Mouse (Mus musculus) mouse trophoblast stem cell (cell line): ENCODE data around the gene Cnot6l.

Experiments
- in situ Hi-C, 2 experiments: fragments of 300-500 bp; cut with MseI, MboI; formaldehyde crosslinking; loops; 2 replicates in 1 of 2; 3 replicates in 1 of 2; pipeline ENCODE4 v1.15.1; 2025

The Cnot6l gene

GRCm38 (mm10) chr5:96161578-96162398 is 2.2 kb downstream of the Cnot6l start:
- in situ Hi-C loops, result no loop called here

GRCm38 (mm10) chr5:96161263-96161577 is 2.8 kb downstream of the Cnot6l start:
- in situ Hi-C loops, result no loop called here

DNA sequence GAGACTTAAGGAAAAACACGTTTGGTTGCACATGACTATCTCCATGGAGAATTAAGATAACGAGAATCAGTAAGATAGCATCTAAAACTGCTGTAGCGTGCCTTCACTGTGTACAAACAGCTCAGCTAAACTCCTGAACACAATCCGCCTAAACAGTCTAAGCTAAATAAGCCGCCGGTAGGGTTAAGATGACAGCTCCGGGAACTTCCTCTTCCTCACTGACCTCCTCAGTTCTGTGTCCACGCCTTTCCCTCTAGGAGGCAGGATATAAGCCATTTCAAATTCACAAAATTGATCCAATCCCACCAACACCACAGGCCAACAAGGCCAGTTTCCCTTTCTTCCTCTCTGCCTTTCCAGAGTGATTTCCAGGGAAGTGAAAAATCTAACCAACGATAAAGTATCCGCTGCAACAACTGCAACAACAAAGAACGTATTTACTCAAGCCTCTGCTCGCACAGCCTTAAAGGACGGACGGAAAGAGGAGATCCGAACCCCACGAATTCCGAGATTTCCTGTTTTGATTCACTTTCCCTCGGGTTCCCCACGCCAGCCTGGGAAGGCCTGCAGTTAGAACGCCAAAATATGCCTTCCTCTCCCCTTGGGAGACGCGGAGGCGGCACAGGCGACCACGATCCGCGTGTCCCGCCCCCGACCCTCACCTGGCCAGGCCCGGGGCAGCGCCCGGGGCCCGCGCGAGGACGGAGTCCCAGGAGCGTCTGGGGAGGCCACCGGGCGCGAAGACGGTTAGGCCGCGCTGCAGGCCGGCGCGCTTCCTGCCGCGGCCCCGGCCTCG is 3.3 kb downstream of the Cnot6l start:
- in situ Hi-C loops, result no loop called here

DNA sequence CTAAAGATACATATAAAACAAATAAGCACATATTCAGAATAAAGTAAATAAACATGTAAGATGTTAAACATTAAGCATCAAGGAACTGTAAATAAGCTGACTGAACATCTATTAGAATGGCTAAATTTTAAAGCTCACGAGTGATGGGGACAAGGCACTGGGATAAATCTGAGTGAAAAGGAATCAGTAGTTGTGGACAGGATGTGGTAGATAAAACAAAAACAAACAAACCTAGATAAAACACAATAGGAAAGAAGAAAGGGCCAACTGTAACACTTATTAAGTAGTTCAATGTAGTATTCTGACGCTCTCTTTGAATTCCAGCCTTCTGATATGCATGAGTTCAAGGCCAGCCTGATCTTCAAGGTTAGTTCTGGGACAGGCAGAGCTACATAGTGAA is 21.6 kb downstream of the Cnot6l start:
- in situ Hi-C loops, result no loop called here

GRCm38 (mm10) chr5:96130683-96131082 is 33.3 kb downstream of the Cnot6l start:
- in situ Hi-C loops, result no loop called here

DNA sequence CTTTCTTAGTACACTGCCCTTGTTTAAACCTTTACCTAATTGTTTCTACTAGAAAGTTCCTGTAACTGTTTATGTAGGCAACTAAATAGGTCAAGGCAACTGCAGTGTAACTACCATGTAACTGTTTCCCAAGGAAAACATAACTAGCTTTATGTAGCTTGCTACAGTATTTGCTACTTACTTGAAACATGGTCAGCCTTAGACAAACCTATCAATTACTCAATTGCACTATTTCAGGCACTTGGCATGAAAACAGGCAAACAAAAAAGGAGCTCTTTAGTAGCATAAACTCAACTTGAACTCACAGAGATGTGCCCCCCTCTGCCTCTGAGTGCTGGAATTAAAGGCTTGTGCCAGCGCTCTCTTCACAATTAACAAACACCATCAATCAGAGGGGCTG is 37.1 kb downstream of the Cnot6l start:
- in situ Hi-C loops, result no loop called here

- in situ Hi-C loops, result no loop called here
These were observed 49.0 kb downstream of the Cnot6l start for GRCm38 (mm10) chr5:96114943-96115342.

GRCm38 (mm10) chr5:96104644-96105043 is 59.3 kb downstream of the Cnot6l start:
- in situ Hi-C loops, result no loop called here

GRCm38 (mm10) chr5:96091468-96091867 is 72.5 kb downstream of the Cnot6l start:
- in situ Hi-C loops, result no loop called here

DNA sequence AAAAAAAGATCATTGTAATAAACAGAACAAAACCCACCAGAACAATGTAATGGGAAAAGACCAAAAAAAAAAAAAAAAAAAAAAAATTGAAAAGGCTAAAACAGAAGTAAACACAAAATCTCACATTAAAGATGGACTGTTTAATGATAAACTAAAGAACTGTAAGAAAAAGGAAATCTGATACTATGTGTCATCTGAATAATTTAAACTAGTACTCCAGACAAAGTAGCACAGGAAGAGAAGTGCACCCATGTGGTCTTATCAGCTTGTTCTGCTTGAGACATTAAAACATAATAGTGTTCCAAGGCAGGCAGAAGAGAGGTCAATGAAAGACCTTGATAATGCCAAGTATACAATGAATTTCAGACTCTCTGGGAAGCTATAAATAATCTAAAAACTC is 78.6 kb downstream of the Cnot6l start:
- in situ Hi-C loops, result no loop called here

DNA sequence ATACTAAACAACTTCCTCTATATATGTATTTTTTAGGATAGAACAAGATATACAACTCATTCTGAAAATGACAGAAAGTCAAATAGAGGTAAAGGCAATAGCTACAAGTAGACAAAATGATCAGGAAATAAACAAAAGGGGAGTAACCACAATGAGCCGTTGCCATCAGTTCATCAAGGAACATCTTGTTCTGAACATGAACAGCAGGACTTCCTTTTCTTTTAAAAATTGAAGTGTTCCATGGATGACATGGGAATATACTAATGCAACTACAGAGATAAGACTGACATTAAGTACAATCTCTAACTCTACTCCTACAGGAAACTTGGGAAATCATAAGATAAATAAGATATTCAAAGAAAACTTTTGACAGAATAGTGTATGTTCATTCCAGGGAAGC is 84.9 kb downstream of the Cnot6l start:
- in situ Hi-C loops, result no loop called here

GRCm38 (mm10) chr5:96065591-96065990 is 98.4 kb downstream of the Cnot6l start:
- in situ Hi-C loops, result no loop called here

DNA sequence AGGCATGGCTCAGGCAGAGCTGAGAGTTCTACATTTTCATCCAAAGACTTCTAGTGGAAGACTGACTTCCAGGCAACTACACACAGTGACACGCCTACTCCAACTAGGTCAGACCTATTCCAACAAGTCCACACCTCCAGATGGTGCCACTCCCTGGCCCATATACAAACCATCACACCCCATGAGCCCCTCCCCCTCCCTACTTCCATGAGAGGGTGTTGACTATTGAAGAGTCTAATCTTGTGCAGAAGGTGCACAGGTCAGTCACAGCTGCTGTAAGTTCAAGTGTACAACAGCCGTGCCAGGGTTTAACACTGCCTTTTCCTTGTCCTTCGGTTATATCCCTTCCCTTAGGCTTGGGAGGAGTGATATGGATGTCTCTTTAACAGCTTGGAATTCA is 121.5 kb downstream of the Cnot6l start:
- in situ Hi-C loops, result no loop called here

DNA sequence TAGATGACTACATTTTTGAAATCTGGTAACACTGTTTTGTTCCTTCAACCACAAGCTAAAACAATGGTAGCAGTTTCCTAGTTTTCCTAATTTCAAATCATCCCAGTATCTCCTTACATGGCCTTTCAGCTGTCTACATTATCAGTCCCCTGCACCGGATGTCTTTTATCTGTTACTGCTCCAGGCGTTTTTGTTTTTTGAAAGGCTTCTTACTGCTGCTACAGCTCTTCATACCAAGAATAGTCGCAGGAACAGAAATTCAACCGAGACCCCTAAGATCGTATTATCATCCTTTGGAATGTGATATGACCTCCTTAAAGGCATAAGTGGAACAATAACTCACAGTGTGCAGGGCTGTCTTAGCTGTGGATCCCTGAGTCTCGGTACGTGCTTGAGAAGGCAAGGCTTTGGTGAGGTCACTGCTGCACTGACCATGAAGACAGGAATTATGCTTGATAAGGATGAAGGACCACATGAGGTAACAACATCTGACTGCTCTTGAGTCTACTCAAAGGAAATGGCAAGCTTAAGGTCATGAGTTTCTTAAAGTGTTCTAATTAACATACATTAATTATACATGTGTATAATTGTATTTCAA is 122.4 kb downstream of the Cnot6l start:
- in situ Hi-C loops, result no loop called here

GRCm38 (mm10) chr5:96039188-96039840 is 124.7 kb downstream of the Cnot6l start:
- in situ Hi-C loops, result no loop called here

- in situ Hi-C loops, result no loop called here
These were observed 126.3 kb downstream of the Cnot6l start for GRCm38 (mm10) chr5:96037684-96038121.

GRCm38 (mm10) chr5:96036125-96036672 is 127.8 kb downstream of the Cnot6l start:
- in situ Hi-C loops, result no loop called here

DNA sequence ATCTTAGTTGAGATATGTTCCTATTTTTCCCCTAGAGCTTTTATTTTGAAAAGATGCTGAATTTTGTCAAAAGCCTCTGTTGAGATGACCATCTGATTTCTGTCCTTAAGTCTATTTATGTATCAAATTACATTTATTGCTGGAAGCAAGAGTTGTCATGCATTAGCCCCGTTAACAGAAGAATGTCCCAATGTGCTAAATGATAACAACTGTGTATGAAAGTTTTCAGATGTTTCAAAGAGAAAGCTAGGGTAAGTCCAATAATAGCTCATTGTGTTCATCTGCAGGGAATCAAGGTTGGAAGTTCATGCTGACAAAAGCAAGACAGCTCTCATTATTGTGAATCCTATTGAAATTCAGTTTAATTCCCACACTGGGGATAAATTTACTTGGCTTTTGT is 129.9 kb downstream of the Cnot6l start:
- in situ Hi-C loops, result no loop called here

DNA sequence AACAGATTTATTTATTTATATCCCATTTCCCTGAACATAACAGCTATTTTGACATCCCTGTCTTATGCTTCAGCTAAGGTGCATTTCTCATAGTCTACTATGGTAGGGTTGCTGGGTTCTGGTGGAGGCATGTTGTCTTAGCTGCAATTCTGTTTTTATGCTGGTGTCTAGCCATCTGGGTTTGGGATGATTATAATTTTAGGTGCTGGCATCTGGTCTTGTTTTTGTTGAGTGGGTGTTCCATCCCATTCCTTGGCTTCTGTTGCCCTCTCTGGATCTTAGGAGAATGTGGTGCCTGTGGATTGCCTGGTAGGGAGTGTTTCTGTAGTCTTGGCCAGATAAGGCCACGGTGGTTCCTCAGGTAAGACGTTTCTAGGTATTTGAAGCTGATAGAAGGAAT is 134.2 kb downstream of the Cnot6l start:
- in situ Hi-C loops, result no loop called here
